Mouse (Mus musculus) embryonic facial prominence, embryonic 10.5 days (tissue): ENCODE measurements around the gene Csnk1e. TPM values are rescaled to one million over a fixed set of nuclear protein-coding genes. Genes with fewer than 3 reads are reported as not detected.

Experiments used
- DNase-seq: peaks from one replicate; pipeline ENCODE4 v3.0.0-alpha.2; 2017; ENCODE audit warnings: low spot score
- H3K27ac ChIP-seq: fragments of 300-500 bp; sonication (generic); replicated peaks from 2 replicates; pipeline ENCODE4 v1.5.1; 2016; ENCODE audit warnings: mild to moderate bottlenecking
- H3K27me3 ChIP-seq: fragments of 300-500 bp; sonication (generic); replicated peaks from 2 replicates; pipeline ENCODE4 v1.6.1; 2016; ENCODE audit warnings: low read depth, mild to moderate bottlenecking; ENCODE audit not compliant: poor library complexity, severe bottlenecking
- H3K36me3 ChIP-seq: fragments of 300-500 bp; sonication (generic); replicated peaks from 2 replicates; pipeline ENCODE4 v1.6.1; 2016; ENCODE audit warnings: mild to moderate bottlenecking, moderate library complexity
- H3K4me1 ChIP-seq: fragments of 300-500 bp; sonication (generic); 2 replicates; pipeline ENCODE4 v1.6.1; 2016
- H3K4me3 ChIP-seq: fragments of 300-500 bp; sonication (generic); 2 replicates; pipeline ENCODE4 v1.5.1; 2016; ENCODE audit warnings: mild to moderate bottlenecking, moderate library complexity
- H3K9me3 ChIP-seq: fragments of 300-500 bp; sonication (generic); 2 replicates; pipeline ENCODE4 v1.6.1; 2016; ENCODE audit warnings: mild to moderate bottlenecking
- WGBS: fragments of 180-500 bp; shearing (Covaris S2); methylation state at CpG from one replicate; pipeline ENCODE4 v1.1.7; 2016; 5-methylcytosine and 5-hydroxymethylcytosine counted together
- polyA plus RNA-seq: library from polyadenylated mRNA; unstranded; fragments of >200 nt; fragmentation: Nextera tagmentation; extraction: Ambion mirVana; gene quantifications from 2 replicates; pipeline ENCODE4 v1.2.1, GENCODE M21; 2016

Csnk1e gene
- polyA plus RNA-seq, 1 experiment from 2014 or later, result 143 TPM

- peaks cover 100% of the 10 kb centered on the region for H3K36me3 ChIP-seq
- WGBS, result 62% methylated on average over 7 of the region's 7 CpGs
Observed at GRCm38 (mm10) chr15:79431925-79432324, 23.4 kb downstream of the Csnk1e start.

GRCm38 (mm10) chr15:79430461-79431000, 24.8 kb downstream of the Csnk1e start:
- Histone ChIP-seq H3K4me3 (no peak overlapping the region), H3K27ac (no peak overlapping the region), H3K4me1 (peaks cover 26% of the 10 kb centered on the region), H3K9me3 (no peaks in the 10 kb centered on the region), H3K36me3 (peaks cover 100% of the 10 kb centered on the region), H3K27me3 (no peaks in the 10 kb centered on the region)
- no peak for DNase-seq
- WGBS, result 80% methylated on average over 10 of the region's 10 CpGs

More at GRCm38 (mm10) chr15:79431925-79432324, 23.4 kb downstream of the Csnk1e start:
- no peak for DNase-seq
- Histone ChIP-seq H3K27ac (peak overlapping the region; percentile 55), H3K9me3 (no peaks in the 10 kb centered on the region), H3K27me3 (no peaks in the 10 kb centered on the region), H3K4me1 (peaks cover 37% of the 10 kb centered on the region), H3K4me3 (no peak overlapping the region)

DNA sequence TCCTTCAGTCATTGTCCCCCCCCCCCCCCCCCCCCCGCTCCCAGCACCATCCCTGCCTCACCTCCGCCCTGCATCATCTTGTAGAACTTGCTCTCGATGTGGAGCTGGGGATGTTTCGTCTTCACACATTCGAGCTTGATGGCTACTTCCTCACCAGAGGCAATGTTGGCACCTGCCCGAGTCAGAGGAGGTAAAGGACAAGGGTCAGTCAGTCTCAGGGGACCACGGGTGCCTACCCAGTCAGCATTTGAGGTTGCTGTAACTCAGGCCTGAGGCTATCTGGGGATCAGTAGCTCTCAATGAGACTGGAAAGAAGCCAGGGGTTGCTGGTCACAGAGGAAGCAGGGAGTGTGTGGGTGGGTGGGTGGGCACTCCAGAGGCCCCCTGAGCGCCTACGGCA, 25.4 kb downstream of the Csnk1e start:
- Histone ChIP-seq H3K36me3 (peaks cover 100% of the 10 kb centered on the region), H3K9me3 (no peaks in the 10 kb centered on the region), H3K4me1 (peaks cover 20% of the 10 kb centered on the region), H3K27ac (no peak overlapping the region), H3K4me3 (no peak overlapping the region), H3K27me3 (no peaks in the 10 kb centered on the region)
- 89% methylated on average over 8 of the region's 9 CpGs for WGBS
- no peak for DNase-seq

DNA sequence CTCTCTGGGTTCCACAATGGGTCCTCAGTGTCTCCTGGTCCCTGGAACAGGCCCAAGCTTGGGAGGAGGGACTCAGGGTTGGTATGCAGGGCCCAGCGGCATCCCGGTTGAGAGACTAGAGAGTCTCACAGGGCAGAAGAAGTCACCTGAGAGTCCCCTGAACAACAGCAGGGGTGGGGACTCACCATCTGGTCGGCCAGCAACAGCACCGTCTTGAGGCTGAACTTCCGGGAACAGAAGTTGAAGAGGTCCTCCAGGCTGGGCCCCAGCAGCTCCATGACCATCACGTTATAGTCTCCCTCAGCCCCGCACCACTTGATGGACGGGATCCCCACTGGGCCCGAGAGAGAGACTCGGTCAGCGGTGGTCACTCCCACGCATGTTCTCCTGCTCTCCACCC, 25.8 kb downstream of the Csnk1e start:
- no peak overlapping the region for H3K4me3 ChIP-seq
- no peak overlapping the region for H3K27ac ChIP-seq
- no peaks in the 10 kb centered on the region for H3K9me3 ChIP-seq
- 90% methylated on average over 12 of the region's 12 CpGs for WGBS
- peaks cover 100% of the 10 kb centered on the region for H3K36me3 ChIP-seq
- H3K4me1 ChIP-seq, result peaks cover 18% of the 10 kb centered on the region
- no peak for DNase-seq
- H3K27me3 ChIP-seq, result no peaks in the 10 kb centered on the region

DNA sequence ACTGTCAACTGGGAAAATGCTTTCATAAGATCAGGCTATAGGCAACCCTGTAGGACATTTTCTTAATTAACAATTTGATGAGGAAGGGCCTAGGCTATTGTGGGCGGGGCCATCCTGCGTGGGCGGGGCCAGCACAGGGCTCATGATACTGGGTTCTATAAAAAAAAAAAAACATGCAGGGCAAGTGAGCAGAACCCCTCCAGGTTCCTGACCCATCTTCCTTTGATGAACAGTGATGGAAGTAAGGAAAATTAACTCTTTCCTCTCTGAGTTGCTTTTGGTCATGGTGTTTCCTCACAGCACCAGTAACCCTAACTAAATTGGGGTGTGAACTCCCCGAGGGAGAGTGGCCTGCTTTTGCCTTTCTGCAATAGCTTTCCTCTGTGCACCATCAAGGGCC, 26.8 kb downstream of the Csnk1e start:
- DNase-seq, result no peak
- H3K27ac ChIP-seq, result no peak overlapping the region
- WGBS, result 76% methylated on average over 4 of the region's 4 CpGs
- H3K4me1 ChIP-seq, result peaks cover 18% of the 10 kb centered on the region
- H3K9me3 ChIP-seq, result no peaks in the 10 kb centered on the region
- H3K27me3 ChIP-seq, result no peaks in the 10 kb centered on the region
- no peak overlapping the region for H3K4me3 ChIP-seq
- H3K36me3 ChIP-seq, result peaks cover 100% of the 10 kb centered on the region

GRCm38 (mm10) chr15:79427516-79427915, 27.9 kb downstream of the Csnk1e start:
- no peaks in the 10 kb centered on the region for H3K27me3 ChIP-seq
- H3K9me3 ChIP-seq, result no peaks in the 10 kb centered on the region
- H3K27ac ChIP-seq, result no peak overlapping the region
- no peak for DNase-seq
- WGBS, result 91% methylated on average over 6 of the region's 6 CpGs
- H3K4me1 ChIP-seq, result peaks cover 11% of the 10 kb centered on the region
- H3K4me3 ChIP-seq, result no peak overlapping the region
- H3K36me3 ChIP-seq, result peaks cover 100% of the 10 kb centered on the region

GRCm38 (mm10) chr15:79425516-79425915, 29.9 kb downstream of the Csnk1e start:
- no peak overlapping the region for H3K27ac ChIP-seq
- no peak overlapping the region for H3K4me3 ChIP-seq
- no peaks in the 10 kb centered on the region for H3K9me3 ChIP-seq
- DNase-seq, result no peak
- H3K36me3 ChIP-seq, result peaks cover 100% of the 10 kb centered on the region
- WGBS, result 71% methylated on average over 11 of the region's 11 CpGs
- peaks cover 2% of the 10 kb centered on the region; the same call in 1 of the 2 replicates for H3K4me1 ChIP-seq
- H3K27me3 ChIP-seq, result no peaks in the 10 kb centered on the region

GRCm38 (mm10) chr15:79424602-79425001, 30.8 kb downstream of the Csnk1e start:
- Histone ChIP-seq H3K27me3 (no peaks in the 10 kb centered on the region), H3K36me3 (peaks cover 100% of the 10 kb centered on the region), H3K27ac (no peak overlapping the region), H3K9me3 (no peaks in the 10 kb centered on the region), H3K4me3 (no peak overlapping the region), H3K4me1 (0 out of 2 replicates have a peak, but pooled peaks cover 2% of the 10 kb centered on the region)
- WGBS, result 94% methylated on average over 17 of the region's 17 CpGs
- no peak for DNase-seq

- Histone ChIP-seq H3K4me1 (0 out of 2 replicates have a peak, but pooled peaks cover 2% of the 10 kb centered on the region), H3K27ac (no peak overlapping the region), H3K9me3 (no peaks in the 10 kb centered on the region), H3K4me3 (no peak overlapping the region), H3K36me3 (peaks cover 99% of the 10 kb centered on the region), H3K27me3 (no peaks in the 10 kb centered on the region)
- no peak for DNase-seq
- 88% methylated on average over 6 of the region's 6 CpGs for WGBS
Observed at GRCm38 (mm10) chr15:79422715-79423243, 32.6 kb downstream of the Csnk1e start.

GRCm38 (mm10) chr15:79418677-79419076, 36.7 kb downstream of the Csnk1e start:
- Histone ChIP-seq H3K27me3 (no peaks in the 10 kb centered on the region), H3K4me1 (no peaks in the 10 kb centered on the region), H3K27ac (no peak overlapping the region), H3K9me3 (no peaks in the 10 kb centered on the region), H3K4me3 (no peak overlapping the region), H3K36me3 (peaks cover 76% of the 10 kb centered on the region)
- 94% methylated on average over 11 of the region's 11 CpGs for WGBS
- no peak for DNase-seq

DNA sequence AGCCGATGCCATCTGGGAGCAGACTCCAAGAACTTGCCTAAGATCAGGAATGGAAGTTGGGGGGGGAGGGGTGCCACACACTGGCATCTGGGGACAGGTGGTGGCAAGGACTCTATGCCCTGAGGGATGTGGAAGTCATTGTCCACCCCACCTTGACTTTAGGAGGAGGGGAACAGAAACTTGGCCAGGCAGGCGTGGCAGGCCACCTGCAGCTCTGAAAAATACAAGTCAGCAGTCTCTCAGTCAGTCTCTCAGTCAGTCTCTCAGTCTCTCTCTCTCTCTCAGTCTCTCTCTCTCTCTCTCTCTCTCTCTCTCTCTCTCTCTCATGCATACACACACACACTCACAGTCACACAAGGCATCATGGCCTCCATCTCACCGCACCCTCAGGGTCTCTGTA, 37.1 kb downstream of the Csnk1e start:
- H3K36me3 ChIP-seq, result peaks cover 72% of the 10 kb centered on the region

GRCm38 (mm10) chr15:79417379-79417778, 38.0 kb downstream of the Csnk1e start:
- no peak overlapping the region for H3K4me3 ChIP-seq
- no peaks in the 10 kb centered on the region for H3K9me3 ChIP-seq
- 94% methylated on average over 3 of the region's 3 CpGs for WGBS
- H3K27me3 ChIP-seq, result no peaks in the 10 kb centered on the region
- H3K4me1 ChIP-seq, result peaks cover 8% of the 10 kb centered on the region; the same call in 1 of the 2 replicates
- H3K27ac ChIP-seq, result no peak overlapping the region
- no peak for DNase-seq
- H3K36me3 ChIP-seq, result peaks cover 63% of the 10 kb centered on the region

More for the DNA sequence above, 37.1 kb downstream of the Csnk1e start:
- no peaks in the 10 kb centered on the region for H3K27me3 ChIP-seq
- no peak overlapping the region for H3K27ac ChIP-seq
- no peaks in the 10 kb centered on the region for H3K4me1 ChIP-seq
- H3K9me3 ChIP-seq, result no peaks in the 10 kb centered on the region
- H3K4me3 ChIP-seq, result no peak overlapping the region
- 94% methylated on average over 3 of the region's 3 CpGs for WGBS
- no peak for DNase-seq

- H3K36me3 ChIP-seq, result peaks cover 55% of the 10 kb centered on the region
- WGBS, result 93% methylated on average over 10 of the region's 10 CpGs
Observed at GRCm38 (mm10) chr15:79416460-79417085, 38.8 kb downstream of the Csnk1e start.

More at GRCm38 (mm10) chr15:79416460-79417085, 38.8 kb downstream of the Csnk1e start:
- Histone ChIP-seq H3K27ac (no peak overlapping the region), H3K27me3 (no peaks in the 10 kb centered on the region), H3K9me3 (no peaks in the 10 kb centered on the region), H3K4me1 (peaks cover 15% of the 10 kb centered on the region; the same call in 1 of the 2 replicates), H3K4me3 (no peak overlapping the region)
- no peak for DNase-seq
